Mouse (Mus musculus) retina, postnatal 7 days (tissue): Measurements from ENCODE around the gene Sema5a.
A peak's percentile ranks its signal among the peaks of the same experiment; 100 is the strongest.

Experiments used
- DNase-seq: peaks from one replicate; pipeline ENCODE4 v3.0.0-alpha.2; 2012; ENCODE audit warnings: low read depth, low spot score

Sema5a gene

DNA sequence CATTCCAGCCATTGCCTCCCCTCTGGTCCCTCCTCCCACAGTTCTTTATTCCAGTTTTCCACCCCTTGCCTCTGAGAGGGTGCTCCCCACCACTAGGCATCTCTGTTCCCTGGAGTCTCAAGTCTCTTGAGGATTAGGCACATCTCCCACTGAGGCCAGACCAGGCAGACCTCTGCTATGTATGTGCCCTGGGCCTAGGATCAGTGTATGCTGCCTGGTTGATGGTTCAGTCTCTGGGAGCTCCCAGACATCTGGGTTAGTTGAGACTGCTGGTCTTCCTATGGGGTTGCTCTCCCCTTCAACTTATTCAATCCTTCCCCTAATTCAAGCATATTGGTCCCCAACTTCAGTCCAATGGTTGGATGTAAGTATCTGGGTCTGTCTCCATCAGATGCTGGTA is 189.7 kb downstream of the Sema5a start:
- no peak for DNase-seq

DNA sequence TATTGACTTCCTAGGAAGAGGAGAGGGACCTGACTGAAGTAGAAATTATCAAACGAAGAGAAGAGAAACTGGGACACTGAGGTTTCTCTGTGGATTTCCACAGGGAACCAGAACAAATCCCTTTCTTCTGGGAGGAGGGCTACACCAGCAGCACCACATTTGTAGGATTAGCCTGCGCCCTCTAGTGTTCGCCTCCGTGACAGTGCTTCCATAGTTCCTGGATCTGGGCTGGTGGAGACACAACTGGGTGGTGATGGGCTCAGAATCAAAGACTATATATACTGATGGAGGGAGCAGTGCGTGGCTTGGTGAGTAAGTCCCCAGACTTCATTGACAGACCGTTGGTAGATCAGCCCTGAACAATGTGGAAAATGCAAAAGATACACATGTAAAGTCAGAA is 193.0 kb downstream of the Sema5a start:
- DNase-seq, result peak; percentile 44

- DNase-seq, result no peak
Observed at GRCm38 (mm10) chr15:32442745-32443144, 198.1 kb downstream of the Sema5a start.

DNA sequence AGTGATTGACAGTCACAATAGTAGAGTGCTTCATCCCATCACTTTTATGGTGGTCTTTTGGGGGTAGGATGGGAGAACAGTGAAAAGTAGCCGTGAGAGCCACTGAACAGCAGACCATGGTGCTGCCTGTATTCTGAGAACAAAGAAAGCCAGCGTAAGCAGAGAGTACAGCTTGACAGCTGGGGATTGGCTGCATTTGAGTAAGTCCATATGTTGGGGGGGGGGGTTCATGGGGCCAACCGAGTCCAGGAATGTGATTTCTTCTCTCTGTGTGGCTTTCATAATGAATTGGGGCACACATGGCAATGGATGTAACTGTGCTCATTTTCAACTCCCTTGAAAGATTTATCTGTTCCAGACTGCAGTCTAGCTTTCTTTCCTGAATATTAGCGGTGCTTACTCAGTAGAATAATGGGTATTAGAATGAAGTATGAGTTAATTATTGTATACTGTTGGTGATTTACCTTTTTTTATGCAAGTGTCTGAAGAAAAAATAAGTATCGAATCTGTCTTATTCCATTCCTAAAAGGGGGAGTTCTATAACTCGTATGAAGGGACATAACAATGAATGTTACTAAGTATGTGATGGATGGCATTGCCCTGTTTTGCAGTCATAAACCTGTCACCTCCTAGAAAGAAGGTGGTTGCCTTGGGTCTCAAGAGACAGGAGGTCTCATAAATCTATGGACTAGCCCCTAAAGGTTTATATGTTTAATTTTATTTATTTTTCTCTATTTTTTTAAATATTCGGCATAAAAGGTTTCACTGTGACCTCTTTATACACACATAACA is 203.1 kb downstream of the Sema5a start:
- DNase-seq, result no peak

DNA sequence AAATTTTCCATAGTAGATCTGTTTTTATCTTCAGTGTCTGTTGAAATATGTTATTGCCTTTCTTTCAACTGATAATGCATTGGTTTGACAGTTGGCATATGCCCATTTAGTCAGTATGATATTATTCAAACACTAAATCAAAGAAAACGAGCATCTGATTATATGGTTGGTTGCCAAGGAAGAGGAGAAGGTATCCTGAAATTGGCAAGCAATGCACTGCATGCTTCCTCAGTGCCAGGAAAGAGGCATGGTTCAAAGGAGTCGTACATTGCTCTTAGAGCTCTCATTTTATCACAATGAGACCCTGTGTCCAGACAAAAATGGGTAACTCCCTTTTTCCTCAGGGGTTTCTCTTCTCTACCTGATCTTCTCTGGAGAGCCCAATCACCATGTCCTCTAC is 214.4 kb downstream of the Sema5a start:
- DNase-seq, result no peak

DNA sequence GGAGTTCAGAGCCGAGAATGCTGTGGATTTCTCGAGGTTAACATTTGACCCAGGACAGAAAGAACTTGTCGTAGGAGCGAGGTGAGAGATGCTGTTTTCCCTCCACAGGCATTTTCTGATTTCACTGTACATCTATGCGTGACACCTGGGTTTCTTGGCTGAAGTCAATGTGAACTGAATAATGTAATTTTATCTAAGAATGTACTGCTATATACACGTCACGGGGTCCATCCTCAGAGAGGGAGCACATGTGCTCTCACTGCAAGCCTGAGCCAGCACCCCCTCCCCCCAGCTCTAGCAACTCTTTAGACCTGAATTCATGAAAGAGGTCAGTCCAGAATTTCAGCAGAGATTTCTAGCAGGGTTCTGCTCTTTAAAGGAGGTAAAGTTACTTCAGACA is 215.6 kb downstream of the Sema5a start:
- DNase-seq, result no peak

GRCm38 (mm10) chr15:32471480-32472050 is 227.0 kb downstream of the Sema5a start:
- DNase-seq, result no peak

- DNase-seq, result no peak
Observed at GRCm38 (mm10) chr15:32480747-32481146, 236.1 kb downstream of the Sema5a start.

DNA sequence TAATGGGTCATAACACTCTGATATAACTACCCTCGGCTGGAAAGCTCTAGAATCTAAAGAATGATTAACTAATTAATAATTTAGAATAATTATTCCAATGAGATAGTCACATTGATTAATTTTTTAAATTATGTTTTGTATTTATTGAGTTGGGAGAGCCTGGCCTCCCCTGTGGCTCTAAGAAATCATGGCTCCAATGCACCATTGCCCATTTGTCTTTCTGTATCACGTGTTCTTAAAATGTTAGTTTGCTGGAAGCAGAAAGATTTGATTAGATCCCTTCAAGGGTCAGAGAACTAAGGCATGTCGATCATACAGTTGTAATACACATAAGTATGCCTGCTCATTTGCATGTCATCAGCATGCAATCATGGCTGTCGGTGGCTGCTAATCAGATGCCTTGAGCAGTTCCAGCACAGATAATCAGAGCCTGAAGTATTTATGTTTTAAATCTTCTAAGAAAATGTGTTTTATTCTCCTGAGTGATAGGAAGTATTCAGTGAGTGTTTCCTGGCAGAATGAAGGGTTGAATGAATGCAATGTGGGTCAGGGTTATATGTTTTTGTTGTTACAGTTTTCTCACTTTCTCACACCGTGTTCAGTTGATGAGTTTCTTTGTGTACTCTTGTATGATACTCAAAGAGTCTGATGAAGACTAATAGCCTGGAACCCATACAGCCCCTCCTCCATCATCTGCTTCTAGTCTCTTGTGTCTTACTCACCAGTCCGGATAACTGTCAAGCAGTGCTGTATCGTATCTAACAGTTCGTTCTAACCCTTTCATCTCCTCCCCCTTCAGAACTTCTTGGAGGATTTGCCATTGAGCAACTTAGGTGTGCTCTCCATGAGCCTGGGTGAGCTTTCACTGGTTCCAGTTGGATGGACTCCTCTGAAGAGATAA is 240.7 kb downstream of the Sema5a start:
- no peak for DNase-seq

DNA sequence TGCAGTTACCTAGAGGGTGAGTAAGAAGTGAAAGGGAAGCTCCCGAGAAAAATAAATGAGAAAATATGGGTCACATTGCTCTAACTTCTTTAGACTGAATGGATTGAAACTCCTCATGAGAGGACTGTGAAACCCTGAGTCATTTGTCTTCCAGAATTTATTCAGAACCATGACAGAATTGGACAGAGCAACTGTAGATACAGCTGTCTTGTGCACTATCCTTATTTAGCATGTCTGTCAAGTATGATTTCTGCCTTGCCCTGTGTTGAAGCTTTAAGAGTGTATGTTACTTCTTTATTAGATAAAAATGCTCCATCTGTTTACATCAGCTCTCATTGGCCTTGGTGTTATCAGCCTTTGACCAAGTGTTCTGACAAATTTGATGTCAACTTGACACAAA is 243.4 kb downstream of the Sema5a start:
- DNase-seq, result no peak

GRCm38 (mm10) chr15:32494219-32494618 is 249.6 kb downstream of the Sema5a start:
- DNase-seq, result no peak

- DNase-seq, result no peak
Observed at GRCm38 (mm10) chr15:32494899-32495298, 250.3 kb downstream of the Sema5a start.

- DNase-seq, result no peak
Observed at GRCm38 (mm10) chr15:32496880-32497279, 252.3 kb downstream of the Sema5a start.

DNA sequence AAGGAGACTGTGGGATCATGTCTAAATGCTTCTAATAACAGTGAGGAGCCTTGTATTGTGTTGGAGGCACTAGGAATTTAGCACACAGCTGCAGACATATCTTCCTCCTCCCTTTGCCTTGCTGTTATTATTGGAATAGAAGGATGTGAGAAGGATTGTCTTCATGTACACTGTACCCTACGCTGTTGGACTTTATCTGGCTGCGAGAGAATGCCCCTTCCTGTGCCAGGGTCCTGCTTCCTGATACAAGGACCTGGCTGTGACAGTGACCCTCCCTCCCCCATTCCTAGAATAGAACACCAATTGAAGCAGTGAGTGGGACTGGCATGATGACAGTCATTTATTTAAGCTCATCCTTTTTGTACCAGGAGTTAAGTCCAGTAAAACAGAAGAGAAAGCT is 261.3 kb downstream of the Sema5a start:
- DNase-seq, result no peak

DNA sequence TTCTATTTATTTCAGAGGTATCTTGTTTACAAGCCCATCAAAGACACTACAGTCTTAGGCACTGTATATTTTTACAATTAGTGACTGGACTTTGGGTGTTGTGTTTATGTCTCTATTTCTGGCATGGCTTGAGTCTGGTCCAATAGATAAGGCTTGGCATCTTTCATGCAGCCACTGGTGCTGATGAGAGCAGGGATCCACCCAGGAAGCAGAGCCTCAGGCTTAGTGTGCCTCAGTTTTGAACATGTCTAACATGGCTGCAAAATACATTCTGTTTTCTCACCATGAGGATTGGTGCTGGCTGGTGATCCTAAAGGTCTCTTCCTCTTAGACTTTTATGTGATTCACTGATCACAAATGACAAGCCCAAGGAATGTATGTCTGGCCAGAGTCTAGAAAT is 263.7 kb downstream of the Sema5a start:
- DNase-seq, result no peak

GRCm38 (mm10) chr15:32514877-32515276 is 270.3 kb downstream of the Sema5a start:
- no peak for DNase-seq

DNA sequence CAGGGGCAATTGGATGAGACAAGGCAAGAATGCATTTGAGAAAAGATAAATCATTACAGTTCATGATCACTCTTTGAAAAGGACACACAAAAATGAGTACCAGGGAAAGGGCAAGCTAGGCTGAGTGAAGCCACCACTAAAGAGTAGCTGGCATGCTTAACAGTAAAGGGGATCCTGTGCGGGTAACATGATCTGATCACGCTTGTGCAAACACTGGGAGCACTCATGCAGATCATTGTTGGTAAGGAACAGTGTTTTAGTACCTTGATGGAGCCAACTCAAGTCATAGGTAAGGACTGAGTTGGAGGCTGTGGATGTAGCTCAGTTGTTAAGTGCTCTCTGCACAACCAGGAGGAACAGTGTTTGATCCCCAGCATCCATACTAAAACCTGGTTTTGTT is 273.3 kb downstream of the Sema5a start:
- DNase-seq, result no peak

DNA sequence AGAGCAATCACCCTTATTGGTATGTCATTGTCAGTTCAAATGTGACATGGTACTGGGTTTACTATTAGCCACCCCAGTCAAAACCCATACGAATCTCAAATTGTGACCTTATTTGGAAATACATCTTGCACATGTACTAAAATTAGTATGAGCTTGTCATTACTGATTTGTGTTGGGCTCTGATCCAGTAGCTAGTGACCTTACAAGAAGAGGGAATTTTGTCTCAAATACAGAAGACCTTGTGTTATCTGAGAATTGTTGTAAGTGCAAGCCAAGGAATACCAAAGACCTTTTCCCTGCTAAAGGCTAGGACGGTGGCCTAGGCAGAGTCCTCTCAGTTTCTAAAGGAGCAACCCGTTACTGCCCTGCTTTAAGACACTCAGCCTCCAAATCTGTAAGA is 287.9 kb downstream of the Sema5a start:
- no peak for DNase-seq

DNA sequence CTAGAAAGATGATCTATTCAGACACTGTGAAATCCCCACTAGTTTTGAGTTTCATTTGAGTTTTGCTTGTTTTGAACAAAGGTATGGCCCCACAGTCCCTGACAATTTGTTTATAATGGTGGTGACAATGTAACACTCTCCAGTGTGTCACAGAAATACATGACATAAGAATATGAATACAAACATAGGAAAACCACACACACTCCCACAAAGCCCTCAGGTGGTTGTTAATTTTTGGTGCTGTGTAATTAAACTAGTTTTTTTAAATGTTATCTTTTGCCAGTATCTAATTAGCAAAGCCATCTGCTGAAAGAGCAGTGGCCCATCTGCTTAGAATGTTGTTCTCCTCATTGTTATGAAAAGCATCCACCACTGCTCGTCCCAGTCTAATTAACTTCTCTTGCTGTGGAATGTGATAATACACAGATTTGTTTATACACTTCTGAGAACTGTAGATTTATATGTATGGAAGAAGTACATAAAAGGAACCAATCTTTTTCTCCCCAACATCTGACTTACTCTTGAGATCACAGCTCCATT is 289.0 kb downstream of the Sema5a start:
- DNase-seq, result no peak

GRCm38 (mm10) chr15:32536755-32537503 is 292.3 kb downstream of the Sema5a start:
- no peak for DNase-seq

GRCm38 (mm10) chr15:32537504-32537792 is 292.8 kb downstream of the Sema5a start:
- DNase-seq, result no peak

DNA sequence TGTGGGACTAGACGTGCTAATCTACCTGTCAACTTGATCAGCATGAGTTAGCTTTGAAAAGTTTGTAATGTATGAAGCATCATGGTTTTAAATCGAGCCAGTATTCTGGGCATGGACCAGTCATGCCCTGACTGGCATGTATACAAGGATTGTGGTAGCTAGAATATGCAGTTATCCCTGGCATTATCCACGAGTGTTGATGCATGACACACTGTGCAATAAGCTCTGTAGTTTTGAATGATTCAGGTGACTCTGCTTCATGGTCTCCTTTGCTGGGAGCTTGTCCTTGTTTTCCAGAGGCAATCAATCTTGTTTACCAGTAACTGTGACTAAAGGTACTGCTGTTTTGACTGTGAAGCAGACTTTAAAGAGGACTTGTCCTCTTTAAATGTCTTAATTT is 293.5 kb downstream of the Sema5a start:
- no peak for DNase-seq
